In the genomic region with DNA sequence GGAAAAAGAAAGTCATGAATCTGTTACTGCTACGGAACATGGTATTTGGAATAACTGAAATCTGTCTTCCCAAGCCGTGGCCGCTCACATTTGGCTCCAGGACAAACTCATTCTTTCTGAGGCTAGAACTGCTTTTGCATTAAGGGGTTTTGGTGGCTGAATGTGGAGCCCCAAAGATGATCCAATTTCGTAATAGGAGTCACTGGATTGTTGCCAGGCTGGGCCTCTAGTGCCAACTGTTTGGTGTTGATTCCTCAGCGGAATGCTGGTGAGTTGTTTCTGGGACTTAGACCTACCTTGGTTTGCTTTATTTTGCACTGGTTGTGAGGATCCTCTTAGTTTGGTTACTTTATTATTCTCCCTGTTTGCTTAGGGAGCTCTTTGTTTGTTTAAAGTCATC, we compare ENCODE assay signal across 19 mouse cellular contexts. TPM values are rescaled to one million over a fixed set of nuclear protein-coding genes. Genes with fewer than 3 reads are reported as not detected.
DNase-seq lines count a peak whose midpoint lies in the region; ATAC-seq and TF ChIP-seq lines count a peak whose summit lies in the region.
"Had no signal": no experiment of that assay in that cellular context is flagged by ENCODE, and none has a peak within 500 bp of the region (broad histone marks: within the 10 kb centered on the region; RNA-seq: fewer than 3 reads in every experiment).

No protein-coding gene starts in this region.

- no peak overlapping the region for H3K4me2 ChIP-seq in stomach, embryonic 16.5 days (ENCODE audit: low read depth, low read length)
- no peak overlapping the region for H3K4me2 ChIP-seq in forebrain, embryonic 11.5 days (ENCODE audit: low read depth, low read length, severe bottlenecking)
- H3K4me2 ChIP-seq: heart, embryonic 13.5 days; midbrain, embryonic 13.5 days had no signal

- TF ChIP-seq CTCF in gastrocnemius, adult 2 months (IDR thresholded peaks at IDR 0.05), result no peak

- no peaks in the 10 kb centered on the region for H3K36me3 ChIP-seq in stomach, embryonic 16.5 days (ENCODE audit: control insufficient read depth, insufficient read depth, low read length)
- H3K36me3 ChIP-seq in forebrain, embryonic 11.5 days (ENCODE audit: control insufficient read depth, insufficient read depth, low read length), result no peaks in the 10 kb centered on the region

- intact Hi-C loops in gastrocnemius, adult 2 months (cut with DNase I), result loop anchor here (5.0 kb wide), 1 partner anchor 74 kb away; no protein-coding TSS in a partner anchor

- peak overlapping the region; percentile 21; the same call in 1 of the 2 replicates for H3K27ac ChIP-seq in gastrocnemius, adult 2 months
- peak overlapping the region; percentile 42 for H3K27ac ChIP-seq in stomach, embryonic 16.5 days (ENCODE audit: low read length)
- no peak overlapping the region for H3K27ac ChIP-seq in forebrain, embryonic 11.5 days (ENCODE audit: low read depth, low read length)
- H3K27ac ChIP-seq: heart, embryonic 13.5 days; hindbrain, embryonic 10.5 days; midbrain, embryonic 13.5 days had no signal

- ATAC-seq in stomach, embryonic 16.5 days (ENCODE audit: insufficient read depth, low FRiP score), result no peak
- ATAC-seq in forebrain, embryonic 11.5 days (replicated peaks; ENCODE audit: low FRiP score), result no peak
- ATAC-seq: CD4-positive, CD25-positive, alpha-beta regulatory T cell, adult 4 months; intestine, postnatal 0 days; midbrain, embryonic 13.5 days had no signal

- no peak for DNase-seq in gastrocnemius, adult 2 months
- no peak for DNase-seq in gastrocnemius, adult 8-10 months (ENCODE audit: low spot score in 2 of 2)
- peak; percentile 14 to 40 for DNase-seq in layer of hippocampus, adult 18-20 months (ENCODE audit: low spot score in 2 of 2)
- no peak for DNase-seq in layer of hippocampus, adult 9-11 months
- DNase-seq in ovary, postnatal 14 days (ENCODE audit: low spot score), result peak; percentile 22
- no peak for DNase-seq in ovary, adult 18-20 months (ENCODE audit: low spot score)
- no peak for DNase-seq in forebrain, embryonic 11.5 days (ENCODE audit: low spot score)
- DNase-seq: cerebellum, adult 18-20 months; retina, postnatal 1 day had no signal

- no peaks in the 10 kb centered on the region for H3K27me3 ChIP-seq in stomach, embryonic 16.5 days (ENCODE audit: control insufficient read depth, insufficient read depth, low read length)
- no peaks in the 10 kb centered on the region for H3K27me3 ChIP-seq in forebrain, embryonic 11.5 days (ENCODE audit: control insufficient read depth, insufficient read depth, low read length)
- H3K27me3 ChIP-seq: heart, embryonic 13.5 days; midbrain, embryonic 13.5 days had no signal

- no peaks in the 10 kb centered on the region for H3K9me3 ChIP-seq in stomach, embryonic 16.5 days (replicated peaks; ENCODE audit: control insufficient read depth, low read length)
- H3K9me3 ChIP-seq in forebrain, embryonic 11.5 days (ENCODE audit: control insufficient read depth, low read length), result no peaks in the 10 kb centered on the region
- H3K9me3 ChIP-seq: heart, embryonic 13.5 days; hindbrain, embryonic 10.5 days; midbrain, embryonic 13.5 days had no signal

- H3K4me3 ChIP-seq in gastrocnemius, adult 2 months, result no peak overlapping the region
- no peak overlapping the region for H3K4me3 ChIP-seq in stomach, embryonic 16.5 days (replicated peaks; ENCODE audit: low read length)
- H3K4me3 ChIP-seq in forebrain, embryonic 11.5 days (ENCODE audit: low read depth, low read length), result no peak overlapping the region
- H3K4me3 ChIP-seq: heart, embryonic 13.5 days; hindbrain, embryonic 10.5 days; midbrain, embryonic 13.5 days had no signal

- H3K4me1 ChIP-seq in stomach, embryonic 16.5 days (ENCODE audit: control insufficient read depth, insufficient read depth, low read length), result 0 out of 2 replicates have a peak, but pooled peaks cover 6% of the 10 kb centered on the region
- peaks cover 5% of the 10 kb centered on the region; the same call in 1 of the 2 replicates for H3K4me1 ChIP-seq in forebrain, embryonic 11.5 days (replicated peaks; ENCODE audit: control insufficient read depth, insufficient read depth, low read length)

- WGBS in stomach, embryonic 16.5 days, result 67% methylated on average over 5 of the region's 5 CpGs
- 88% methylated on average over 5 of the region's 5 CpGs for WGBS in forebrain, embryonic 11.5 days

- no peak overlapping the region for H3K9ac ChIP-seq in stomach, embryonic 16.5 days (ENCODE audit: low read length)
- H3K9ac ChIP-seq in forebrain, embryonic 11.5 days (ENCODE audit: low read length), result no peak overlapping the region
- H3K9ac ChIP-seq: heart, embryonic 13.5 days; midbrain, embryonic 13.5 days had no signal

RNA-seq across cellular contexts. Expression of a gene that starts 2.4 kb away (rescaled TPM):
- total RNA-seq in gastrocnemius, adult 2 months (2021), result 10 to 100 TPM; 40.9 to 41.5 TPM
- total RNA-seq in gastrocnemius, adult 8-10 months (2022), result 10 to 100 TPM; 40.3 to 46.6 (median 42.4) TPM
- 10 to 100 TPM; 71.7 to 72.5 TPM for total RNA-seq in layer of hippocampus, adult 18-20 months (2021)
- polyA plus RNA-seq in stomach, embryonic 16.5 days (2015; fragmentation: Nextera tagmentation; extraction: Ambion mirVana), result 58.1 and 64.6 TPM in 2 replicates
- 22.7 and 25.0 TPM in 2 replicates for polyA plus RNA-seq in forebrain, embryonic 11.5 days (2014; fragmentation: Nextera tagmentation; extraction: Ambion mirVana)

RNA-seq across cellular contexts. Expression of a gene that starts 7.2 kb away (rescaled TPM):
- 10 to 100 TPM; 16.8 to 17.6 TPM for total RNA-seq in gastrocnemius, adult 2 months (2021)
- 10 to 100 TPM; 13.6 to 18.5 (median 16.0) TPM for total RNA-seq in gastrocnemius, adult 8-10 months (2022)
- total RNA-seq in layer of hippocampus, adult 18-20 months (2021), result 10 to 100 TPM; 41.7 to 43.2 TPM
- 11.5 and 13.0 TPM in 2 replicates for polyA plus RNA-seq in stomach, embryonic 16.5 days (2015; fragmentation: Nextera tagmentation; extraction: Ambion mirVana)
- 41.5 and 43.5 TPM in 2 replicates for polyA plus RNA-seq in forebrain, embryonic 11.5 days (2014; fragmentation: Nextera tagmentation; extraction: Ambion mirVana)

RNA-seq across cellular contexts. Expression of a gene that starts 38.7 kb away (rescaled TPM):
- 1 to 10 TPM in 1 of 2 experiments, under 1 TPM in 1; 0.79 to 1.4 TPM for total RNA-seq in gastrocnemius, adult 2 months (2021)
- total RNA-seq in gastrocnemius, adult 8-10 months (2022), result 1 to 10 TPM in 2 of 4 experiments, under 1 TPM in 2; 0.54 to 1.6 (median 1.0) TPM
- total RNA-seq in layer of hippocampus, adult 18-20 months (2021), result under 1 TPM in 1 of 2 experiments, not detected in 1; 0.84 TPM
- not detected in 2 replicates for polyA plus RNA-seq in stomach, embryonic 16.5 days (2015; fragmentation: Nextera tagmentation; extraction: Ambion mirVana)
- polyA plus RNA-seq in forebrain, embryonic 11.5 days (2014; fragmentation: Nextera tagmentation; extraction: Ambion mirVana), result 0.33 TPM in 1 of 2 replicates, not detected in the other
- polyA plus RNA-seq: heart, embryonic 13.5 days; intestine, postnatal 0 days; lung, embryonic 16.5 days; neural tube, embryonic 11.5 days; thymus, postnatal 0 days had no signal

RNA-seq across cellular contexts. Expression of a gene that starts 53.3 kb away (rescaled TPM):
- not detected for total RNA-seq in gastrocnemius, adult 2 months (2021)
- not detected for total RNA-seq in gastrocnemius, adult 8-10 months (2022)
- total RNA-seq in layer of hippocampus, adult 18-20 months (2021), result not detected
- not detected in 2 replicates for polyA plus RNA-seq in stomach, embryonic 16.5 days (2015; fragmentation: Nextera tagmentation; extraction: Ambion mirVana)
- not detected in 2 replicates for polyA plus RNA-seq in forebrain, embryonic 11.5 days (2014; fragmentation: Nextera tagmentation; extraction: Ambion mirVana)
- total RNA-seq: left cerebral cortex, adult 8-10 months had no signal
- polyA plus RNA-seq: CD4-positive, CD25-positive, alpha-beta regulatory T cell, adult 4 months; heart, embryonic 13.5 days; hindbrain, embryonic 10.5 days; intestine, postnatal 0 days; lung, embryonic 16.5 days; midbrain, embryonic 13.5 days; neural tube, embryonic 11.5 days; thymus, postnatal 0 days had no signal

Comparison
In these comparisons a context has a peak if more than half of its experiments do, and no peak if none do; other contexts are left out.
1. DNase-seq: peak in layer of hippocampus, adult 18-20 months (2 of 2) and ovary, postnatal 14 days (single experiment); none in gastrocnemius, adult 2 months (single experiment), gastrocnemius, adult 8-10 months (0 of 2), layer of hippocampus, adult 9-11 months (single experiment), ovary, adult 18-20 months (single experiment) and forebrain, embryonic 11.5 days (single experiment).